Mouse (Mus musculus) limb, embryonic 12.5 days (tissue): Measurements from ENCODE around the gene Gsg1l. TPM values are rescaled to one million over a fixed set of nuclear protein-coding genes. Genes with fewer than 3 reads are reported as not detected.

ENCODE experiments used
- ATAC-seq: fragments of 200-750 bp; cut with Nextera tagmentation; 2 replicates; pipeline ENCODE4 v1.8.0; 2017; ENCODE audit warnings: low read depth, moderate TSS enrichment; ENCODE audit not compliant: insufficient number of reproducible peaks, insufficient read depth, low FRiP score, low TSS enrichment
- H3K27ac ChIP-seq: fragments of 300-500 bp; sonication (generic); 2 replicates; pipeline ENCODE4 v1.5.1; 2016; ENCODE audit warnings: mild to moderate bottlenecking, moderate library complexity
- H3K27me3 ChIP-seq: fragments of 300-500 bp; sonication (generic); 2 replicates; pipeline ENCODE4 v1.6.1; 2016; ENCODE audit warnings: mild to moderate bottlenecking, moderate library complexity
- H3K36me3 ChIP-seq: fragments of 300-500 bp; sonication (generic); 2 replicates; pipeline ENCODE4 v1.6.1; 2016; ENCODE audit warnings: mild to moderate bottlenecking, moderate library complexity
- H3K4me1 ChIP-seq: fragments of 300-500 bp; sonication (generic); replicated peaks from 2 replicates; pipeline ENCODE4 v1.6.1; 2016
- H3K4me2 ChIP-seq: fragments of 300-500 bp; sonication (generic); 2 replicates; pipeline ENCODE4 v1.6.1; 2016; ENCODE audit warnings: mild to moderate bottlenecking, moderate library complexity
- H3K4me3 ChIP-seq: fragments of 300-500 bp; sonication (generic); replicated peaks from 2 replicates; pipeline ENCODE4 v1.5.1; 2016; ENCODE audit warnings: mild to moderate bottlenecking
- H3K9ac ChIP-seq: fragments of 300-500 bp; sonication (generic); replicated peaks from 2 replicates; pipeline ENCODE4 v1.6.1; 2016; ENCODE audit warnings: mild to moderate bottlenecking, moderate library complexity
- H3K9me3 ChIP-seq: fragments of 300-500 bp; sonication (generic); 2 replicates; pipeline ENCODE4 v1.6.1; 2016; ENCODE audit warnings: mild to moderate bottlenecking, moderate library complexity
- WGBS: fragments of 180-500 bp; shearing (Covaris S2); methylation state at CpG from one replicate; pipeline ENCODE4 v1.1.7; 2016; 5-methylcytosine and 5-hydroxymethylcytosine counted together
- polyA plus RNA-seq: library from polyadenylated mRNA; unstranded; fragments of >200 nt; fragmentation: Nextera tagmentation; extraction: Ambion mirVana; gene quantifications from 2 replicates; pipeline ENCODE4 v1.2.1, GENCODE M21; 2016

Gene Gsg1l
- polyA plus RNA-seq, 1 experiment from 2014 or later = 0.83 TPM

DNA sequence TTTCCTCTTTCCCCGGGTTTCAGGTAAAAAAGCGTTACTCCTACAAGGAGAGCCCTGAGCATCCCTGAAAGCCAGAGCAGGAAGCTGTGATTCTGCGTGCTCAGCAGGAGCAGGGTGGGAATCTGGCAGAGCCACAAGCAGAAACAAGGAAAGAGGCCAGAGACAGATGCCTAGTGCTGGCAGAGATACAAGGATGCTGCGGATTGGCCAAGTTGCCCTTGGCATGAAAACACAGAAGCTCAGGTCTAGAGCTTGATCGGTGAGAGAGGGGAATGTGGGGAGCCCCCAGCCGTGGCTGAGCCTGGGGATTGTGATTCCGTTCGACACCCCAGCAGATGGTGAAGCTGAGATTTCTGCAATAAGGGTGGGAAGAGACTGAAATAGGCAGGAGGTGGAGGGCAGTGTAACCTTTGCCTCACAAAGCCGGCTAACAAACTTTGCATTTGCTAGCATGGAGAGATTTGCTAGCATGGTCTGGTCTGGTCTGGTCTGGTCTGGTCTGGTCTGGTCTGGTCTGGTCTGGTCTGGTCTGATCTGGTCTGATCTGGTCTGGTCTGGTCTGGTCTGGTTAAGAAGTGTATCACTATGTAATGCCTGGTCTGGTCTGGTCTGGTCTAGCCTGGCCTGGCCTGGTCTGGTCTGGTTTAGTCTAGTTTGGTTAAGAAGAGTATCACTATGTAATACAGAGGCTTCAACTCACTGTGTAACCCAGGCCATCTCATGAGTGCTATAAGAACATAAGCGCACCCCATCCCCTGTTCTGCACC lies 50.4 kb downstream of the Gsg1l start:
- H3K4me1 ChIP-seq = peaks cover 10% of the 10 kb centered on the region; the same call in 1 of the 2 replicates
- no peaks in the 10 kb centered on the region for H3K36me3 ChIP-seq
- H3K27me3 ChIP-seq = no peaks in the 10 kb centered on the region
- H3K4me3 ChIP-seq = no peak overlapping the region
- H3K27ac ChIP-seq = no peak overlapping the region
- no peak overlapping the region for H3K4me2 ChIP-seq
- H3K9ac ChIP-seq = no peak overlapping the region
- WGBS = 75% methylated on average over 10 of the region's 10 CpGs
- ATAC-seq = peak; percentile 60; the same call in 1 of the 2 replicates
- H3K9me3 ChIP-seq = no peaks in the 10 kb centered on the region

DNA sequence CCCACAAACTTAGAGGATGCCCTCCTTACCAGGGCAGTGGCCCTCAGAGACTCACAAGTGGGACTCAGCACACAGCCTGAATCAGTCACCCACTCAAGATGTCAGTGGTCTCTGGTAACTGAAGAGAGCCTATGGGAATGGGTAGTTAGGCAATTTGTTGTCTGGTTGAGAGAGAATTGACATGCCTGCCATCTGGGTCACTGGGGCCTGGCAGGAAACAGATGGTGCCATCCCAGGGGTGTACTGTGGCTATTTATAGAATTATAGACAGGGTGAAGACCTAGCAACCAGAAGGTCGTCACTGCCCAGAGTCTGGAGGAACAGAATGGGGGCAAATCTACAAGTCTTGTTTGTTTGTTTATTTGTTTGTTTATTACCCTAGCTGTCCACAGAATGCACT lies 54.8 kb downstream of the Gsg1l start:
- 36% methylated on average over 1 of the region's 1 CpGs for WGBS
- Histone ChIP-seq H3K4me1 (no peaks in the 10 kb centered on the region), H3K9ac (no peak overlapping the region), H3K27me3 (no peaks in the 10 kb centered on the region), H3K27ac (no peak overlapping the region), H3K36me3 (no peaks in the 10 kb centered on the region), H3K4me3 (no peak overlapping the region), H3K9me3 (no peaks in the 10 kb centered on the region), H3K4me2 (no peak overlapping the region)
- no peak for ATAC-seq

DNA sequence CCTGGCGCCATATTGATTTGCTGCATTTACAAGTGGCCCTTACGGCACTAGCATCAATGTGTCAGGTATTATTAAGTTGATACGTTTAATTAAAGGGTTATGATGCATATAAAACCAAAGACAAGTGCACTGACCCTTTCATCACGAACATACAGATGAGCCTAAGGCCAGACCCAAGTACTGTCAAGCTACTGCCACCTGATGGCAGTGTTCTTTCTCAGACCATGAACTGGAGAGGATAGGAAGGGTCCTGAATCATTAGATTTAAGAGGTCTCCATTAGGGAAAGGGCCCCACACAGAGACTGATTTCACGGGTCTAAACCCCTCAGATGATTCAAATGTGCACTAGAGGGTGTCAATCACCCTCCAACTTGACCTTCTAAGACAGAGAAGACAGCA lies 55.6 kb downstream of the Gsg1l start:
- Histone ChIP-seq H3K36me3 (no peaks in the 10 kb centered on the region), H3K27me3 (no peaks in the 10 kb centered on the region), H3K4me3 (no peak overlapping the region), H3K9me3 (no peaks in the 10 kb centered on the region), H3K9ac (no peak overlapping the region), H3K27ac (no peak overlapping the region), H3K4me1 (no peaks in the 10 kb centered on the region), H3K4me2 (no peak overlapping the region)
- 52% methylated on average over 5 of the region's 5 CpGs for WGBS
- ATAC-seq = no peak

GRCm38 (mm10) chr7:126019966-126020365 lies 62.2 kb downstream of the Gsg1l start:
- WGBS = 47% methylated on average over 6 of the region's 6 CpGs
- peak overlapping the region; percentile 59 for H3K27ac ChIP-seq

GRCm38 (mm10) chr7:126019321-126019720 lies 62.9 kb downstream of the Gsg1l start:
- WGBS = 13% methylated on average over 9 of the region's 9 CpGs

More at GRCm38 (mm10) chr7:126019966-126020365, 62.2 kb downstream of the Gsg1l start:
- no peaks in the 10 kb centered on the region for H3K9me3 ChIP-seq
- peak overlapping the region; percentile 29 for H3K4me2 ChIP-seq
- H3K27me3 ChIP-seq = no peaks in the 10 kb centered on the region
- no peaks in the 10 kb centered on the region for H3K36me3 ChIP-seq
- H3K9ac ChIP-seq = no peak overlapping the region
- no peak overlapping the region for H3K4me3 ChIP-seq
- peaks cover 22% of the 10 kb centered on the region for H3K4me1 ChIP-seq
- ATAC-seq = no peak

GRCm38 (mm10) chr7:126017455-126017854 lies 64.8 kb downstream of the Gsg1l start:
- no peak for ATAC-seq
- H3K36me3 ChIP-seq = no peaks in the 10 kb centered on the region
- WGBS = 91% methylated on average over 4 of the region's 4 CpGs
- H3K9me3 ChIP-seq = no peaks in the 10 kb centered on the region
- H3K27ac ChIP-seq = no peak overlapping the region
- H3K4me3 ChIP-seq = no peak overlapping the region
- peaks cover 26% of the 10 kb centered on the region for H3K4me1 ChIP-seq
- H3K4me2 ChIP-seq = no peak overlapping the region
- no peak overlapping the region for H3K9ac ChIP-seq
- H3K27me3 ChIP-seq = no peaks in the 10 kb centered on the region

More at GRCm38 (mm10) chr7:126019321-126019720, 62.9 kb downstream of the Gsg1l start:
- Histone ChIP-seq H3K9me3 (no peaks in the 10 kb centered on the region), H3K27me3 (no peaks in the 10 kb centered on the region), H3K36me3 (no peaks in the 10 kb centered on the region), H3K4me1 (peaks cover 22% of the 10 kb centered on the region), H3K4me3 (no peak overlapping the region), H3K27ac (peak overlapping the region; percentile 59), H3K9ac (peak overlapping the region; percentile 13; the same call in 1 of the 2 replicates), H3K4me2 (peak overlapping the region; percentile 29)
- no peak for ATAC-seq

- WGBS = 28% methylated on average over 11 of the region's 11 CpGs
- no peak for ATAC-seq
- Histone ChIP-seq H3K36me3 (no peaks in the 10 kb centered on the region), H3K27me3 (peaks cover 5% of the 10 kb centered on the region; the same call in 1 of the 2 replicates), H3K4me3 (no peak overlapping the region), H3K4me2 (no peak overlapping the region; the same call in 1 of the 2 replicates), H3K27ac (0 out of 2 replicates have a peak overlapping the region, but pooled peaks have one; percentile 7), H3K9ac (no peak overlapping the region), H3K9me3 (no peaks in the 10 kb centered on the region), H3K4me1 (peaks cover 26% of the 10 kb centered on the region)
Measured at GRCm38 (mm10) chr7:126012325-126013021, 69.7 kb downstream of the Gsg1l start.

- WGBS = 68% methylated on average over 7 of the region's 7 CpGs
- Histone ChIP-seq H3K27ac (peak overlapping the region; percentile 25; the same call in 1 of the 2 replicates), H3K36me3 (no peaks in the 10 kb centered on the region), H3K4me1 (peaks cover 26% of the 10 kb centered on the region), H3K9ac (0 out of 2 replicates have a peak overlapping the region, but pooled peaks have one; percentile 12), H3K27me3 (peaks cover 5% of the 10 kb centered on the region; the same call in 1 of the 2 replicates), H3K4me3 (no peak overlapping the region), H3K9me3 (no peaks in the 10 kb centered on the region), H3K4me2 (no peak overlapping the region)
- ATAC-seq = 0 out of 2 replicates have a peak, but pooled peaks have one; percentile 9
Measured at GRCm38 (mm10) chr7:126008789-126009148, 73.4 kb downstream of the Gsg1l start.

- no peak overlapping the region for H3K9ac ChIP-seq
- peaks cover 27% of the 10 kb centered on the region for H3K4me1 ChIP-seq
- ATAC-seq = 0 out of 2 replicates have a peak, but pooled peaks have one; percentile 23
- H3K27me3 ChIP-seq = peaks cover 5% of the 10 kb centered on the region; the same call in 1 of the 2 replicates
- no peaks in the 10 kb centered on the region for H3K36me3 ChIP-seq
- no peaks in the 10 kb centered on the region for H3K9me3 ChIP-seq
- H3K4me3 ChIP-seq = no peak overlapping the region
- H3K4me2 ChIP-seq = no peak overlapping the region
- 69% methylated on average over 4 of the region's 4 CpGs for WGBS
- H3K27ac ChIP-seq = peak overlapping the region; percentile 25; the same call in 1 of the 2 replicates
Measured at GRCm38 (mm10) chr7:126008139-126008788, 73.9 kb downstream of the Gsg1l start.

DNA sequence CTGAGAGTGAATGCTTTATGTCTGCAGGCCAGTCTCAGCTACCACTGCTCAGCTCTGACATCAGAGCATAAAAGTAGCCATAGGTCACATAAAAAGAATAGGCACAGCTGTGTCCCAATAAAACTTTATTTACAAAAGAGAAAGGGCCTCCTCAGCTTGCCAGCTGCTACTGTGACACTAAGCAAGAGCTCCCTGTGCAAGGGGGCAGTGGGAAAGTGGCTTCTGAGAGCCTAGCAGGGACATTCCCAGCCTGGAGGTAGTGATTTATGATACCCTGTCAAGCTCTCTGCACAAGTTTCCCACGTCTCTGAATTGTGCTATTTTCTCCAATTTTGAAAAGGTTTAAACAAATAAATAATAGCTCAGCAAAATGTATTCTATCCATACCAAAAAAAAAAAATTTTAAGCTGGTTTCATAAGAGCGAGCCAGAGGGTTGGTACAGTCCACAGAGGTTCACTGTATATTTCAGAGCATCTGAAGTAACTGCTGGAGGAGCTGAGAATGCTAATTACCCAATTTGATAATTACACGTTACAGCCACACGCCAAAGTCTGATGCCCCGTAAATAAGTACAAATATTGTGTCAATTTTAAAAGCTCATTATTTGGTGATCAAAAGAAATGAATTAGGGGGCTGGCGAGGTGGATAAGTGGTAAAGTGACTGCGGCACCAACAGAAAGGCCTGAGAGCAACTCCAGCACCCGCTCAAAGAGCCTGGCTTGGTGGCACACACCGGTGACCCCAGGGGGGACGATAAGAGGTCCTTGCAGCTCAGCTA lies 74.9 kb downstream of the Gsg1l start:
- peaks cover 30% of the 10 kb centered on the region for H3K4me1 ChIP-seq
- H3K36me3 ChIP-seq = no peaks in the 10 kb centered on the region
- H3K27me3 ChIP-seq = peaks cover 5% of the 10 kb centered on the region; the same call in 1 of the 2 replicates
- no peak overlapping the region for H3K4me3 ChIP-seq
- no peak overlapping the region for H3K27ac ChIP-seq
- ATAC-seq = no peak
- 33% methylated on average over 10 of the region's 10 CpGs for WGBS
- no peak overlapping the region for H3K9ac ChIP-seq
- no peaks in the 10 kb centered on the region for H3K9me3 ChIP-seq
- H3K4me2 ChIP-seq = no peak overlapping the region
